Mouse (Mus musculus): ENCODE results near the gene Bcl7a.

DNA sequence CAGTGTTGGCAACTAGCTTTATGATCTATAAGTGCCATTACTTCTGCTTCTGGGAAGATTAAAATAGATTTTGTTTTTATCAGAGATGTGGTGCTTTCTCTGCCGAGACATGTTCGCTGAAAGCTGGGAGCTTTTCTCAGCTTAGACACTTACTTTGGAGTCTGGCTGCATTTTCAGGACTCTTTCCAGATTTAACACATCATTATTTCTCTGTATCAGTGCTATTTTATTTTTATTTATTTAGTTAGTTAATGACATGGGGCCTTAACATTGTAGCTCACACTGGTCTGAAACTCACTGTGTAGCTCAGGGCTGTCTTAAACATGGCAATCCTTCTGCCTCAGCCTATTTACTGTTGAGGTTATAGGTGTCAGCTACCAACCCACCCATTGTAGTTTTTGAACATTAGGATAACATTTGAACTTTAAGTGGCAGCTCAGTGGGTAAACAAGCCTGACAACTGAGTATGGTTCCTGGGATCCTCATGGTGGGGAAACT, 70.3 kb downstream of the Bcl7a start:
- no peak for TF ChIP-seq CTCF (IDR thresholded peaks at IDR 0.05; ENCODE audit: borderline replicate concordance, insufficient read depth, low read depth, low read length)
- TF ChIP-seq POLR2A (IDR thresholded peaks at IDR 0.05; ENCODE audit: borderline replicate concordance, insufficient read depth, low read length) = no peak

Measured in cerebellum, adult 2 months (tissue).